Mouse (Mus musculus) spleen, adult 2 months (tissue): ENCODE measurements around the gene Rnf167. TPM values are rescaled to one million over a fixed set of nuclear protein-coding genes. Genes with fewer than 3 reads are reported as not detected.

Experiments
- DNase-seq, 2 experiments: peaks; one replicate each; pipeline versions ENCODE4 v3.0.0 to v3.0.0-alpha.2; 2012 to 2021; ENCODE audit warnings: low spot score in 2 of 2, low read depth in 1 of 2
- H3K27ac ChIP-seq: fragments of 200-500 bp; 2 replicates; pipeline ENCODE4 v1.5.1; 2012; ENCODE audit warnings: low read length, inconsistent platforms; ENCODE audit not compliant: insufficient read depth
- H3K27me3 ChIP-seq: fragments of 200-500 bp; 2 replicates; pipeline ENCODE4 v1.6.1; 2012; ENCODE audit warnings: mild to moderate bottlenecking, moderate library complexity, low read length, inconsistent platforms; ENCODE audit not compliant: control insufficient read depth, insufficient read depth
- H3K36me3 ChIP-seq: fragments of 200-500 bp; 2 replicates; pipeline ENCODE4 v1.6.1; 2012; ENCODE audit warnings: mild to moderate bottlenecking, low read length, inconsistent platforms; ENCODE audit not compliant: control insufficient read depth, insufficient read depth
- H3K4me1 ChIP-seq: fragments of 200-500 bp; 2 replicates; pipeline ENCODE4 v1.6.1; 2011; ENCODE audit warnings: inconsistent platforms; ENCODE audit not compliant: control insufficient read depth, insufficient read depth, insufficient read length
- H3K4me3 ChIP-seq: fragments of 200-500 bp; 2 replicates; pipeline ENCODE4 v1.5.1; 2011; ENCODE audit warnings: mild to moderate bottlenecking, inconsistent platforms; ENCODE audit not compliant: insufficient read depth, insufficient read length; ENCODE audit errors: extremely low read depth
- CTCF ChIP-seq: fragments of 200-500 bp; IDR thresholded peaks from 2 replicates; pipeline ENCODE4 v1.5.1; 2011; ENCODE audit warnings: mild to moderate bottlenecking, inconsistent platforms; ENCODE audit not compliant: insufficient read depth, insufficient read length, insufficient replicate concordance; ENCODE audit errors: extremely low read depth
- POLR2A ChIP-seq: fragments of 200-500 bp; IDR thresholded peaks from 2 replicates; pipeline ENCODE4 v1.6.1; 2011; ENCODE audit warnings: low read depth, low read length, inconsistent platforms
- WGBS: fragments of 180-500 bp; shearing (Covaris S2); methylation state at CpG from one replicate; pipeline ENCODE4 v1.1.7; 2018; 5-methylcytosine and 5-hydroxymethylcytosine counted together
- polyA plus RNA-seq: library from polyadenylated mRNA; depleted of rRNA; stranded (reverse); fragments of >200 nt; gene quantifications from 2 replicates; pipeline ENCODE4 v1.2.3, GENCODE M21; 2012

Rnf167 gene
- polyA plus RNA-seq, 1 experiment: 137 TPM

DNA sequence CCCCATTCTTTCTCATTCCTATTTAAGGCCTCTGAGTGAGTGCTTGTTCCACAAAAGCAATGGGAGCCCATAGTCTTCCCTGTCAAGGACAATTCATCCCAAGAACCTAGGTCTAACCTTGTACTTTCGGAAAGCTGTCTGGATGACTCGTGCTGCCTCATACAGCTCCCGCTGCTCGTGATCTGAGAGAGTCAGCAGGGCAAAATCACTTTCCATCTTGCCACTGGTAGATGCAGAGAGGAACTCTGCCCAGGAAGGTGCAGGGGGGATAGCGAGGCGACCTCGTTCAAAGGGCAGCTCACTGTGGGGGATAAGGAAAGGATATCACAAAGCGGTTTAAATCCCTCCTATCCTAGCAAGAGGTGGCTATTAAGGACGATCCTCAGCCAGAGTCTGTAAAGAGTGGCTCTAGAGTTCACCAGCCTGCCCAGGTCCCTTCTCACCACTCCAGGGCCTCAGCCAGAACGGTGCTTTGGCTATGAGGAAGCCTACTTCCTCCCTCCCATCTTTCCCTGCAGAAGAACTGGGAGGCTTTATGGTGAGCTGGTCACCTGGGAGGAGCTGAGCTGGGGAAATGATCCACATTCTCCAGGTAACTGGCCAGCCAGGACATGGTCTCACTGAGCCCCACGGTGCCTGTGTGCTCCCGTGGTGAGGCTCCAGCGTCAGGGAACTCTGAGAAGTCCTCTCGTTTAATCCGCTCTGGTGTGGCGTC, 24.5 kb downstream of the Rnf167 start:
- Histone ChIP-seq H3K27ac (no peak overlapping the region), H3K36me3 (peaks cover 18% of the 10 kb centered on the region), H3K27me3 (no peaks in the 10 kb centered on the region), H3K4me3 (no peak overlapping the region), H3K4me1 (peaks cover 9% of the 10 kb centered on the region; the same call in 1 of the 2 replicates)
- no peak for DNase-seq
- WGBS: 92% methylated on average over 16 of the region's 16 CpGs
- no peak for TF ChIP-seq CTCF
- no peak for TF ChIP-seq POLR2A

GRCm38 (mm10) chr11:70674014-70674413, 27.0 kb downstream of the Rnf167 start:
- H3K27me3 ChIP-seq: no peaks in the 10 kb centered on the region
- H3K36me3 ChIP-seq: peaks cover 18% of the 10 kb centered on the region
- WGBS: 97% methylated on average over 6 of the region's 6 CpGs
- peaks cover 5% of the 10 kb centered on the region; the same call in 1 of the 2 replicates for H3K4me1 ChIP-seq
- TF ChIP-seq POLR2A: no peak
- TF ChIP-seq CTCF: no peak
- H3K4me3 ChIP-seq: no peak overlapping the region
- no peak overlapping the region for H3K27ac ChIP-seq
- no peak for DNase-seq

DNA sequence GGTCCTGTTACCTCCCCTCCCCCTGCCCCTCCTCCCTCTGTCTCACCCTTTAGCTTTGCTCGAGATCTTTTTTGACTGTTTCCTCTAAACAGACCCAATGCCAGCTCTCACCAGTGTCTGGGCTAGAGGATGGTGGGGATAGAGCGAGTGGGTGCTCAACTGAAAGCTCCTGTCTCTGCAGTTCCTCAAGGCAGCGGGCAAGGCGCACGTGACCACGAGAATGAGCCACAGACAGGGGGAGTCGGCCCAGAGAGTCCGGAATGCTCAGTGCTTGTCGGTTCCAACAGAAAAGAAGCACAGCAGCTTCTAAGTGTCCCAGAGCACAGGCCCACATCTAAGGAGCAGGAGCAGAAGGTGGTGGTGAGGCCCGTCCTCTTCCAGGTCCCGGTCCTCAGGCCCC, 27.5 kb downstream of the Rnf167 start:
- peaks cover 8% of the 10 kb centered on the region; the same call in 1 of the 2 replicates for H3K4me1 ChIP-seq
- peaks cover 18% of the 10 kb centered on the region for H3K36me3 ChIP-seq
- TF ChIP-seq POLR2A: no peak
- TF ChIP-seq CTCF: no peak
- no peak overlapping the region for H3K4me3 ChIP-seq
- WGBS: 50% methylated on average over 11 of the region's 11 CpGs
- no peak overlapping the region for H3K27ac ChIP-seq
- no peak for DNase-seq
- H3K27me3 ChIP-seq: no peaks in the 10 kb centered on the region

DNA sequence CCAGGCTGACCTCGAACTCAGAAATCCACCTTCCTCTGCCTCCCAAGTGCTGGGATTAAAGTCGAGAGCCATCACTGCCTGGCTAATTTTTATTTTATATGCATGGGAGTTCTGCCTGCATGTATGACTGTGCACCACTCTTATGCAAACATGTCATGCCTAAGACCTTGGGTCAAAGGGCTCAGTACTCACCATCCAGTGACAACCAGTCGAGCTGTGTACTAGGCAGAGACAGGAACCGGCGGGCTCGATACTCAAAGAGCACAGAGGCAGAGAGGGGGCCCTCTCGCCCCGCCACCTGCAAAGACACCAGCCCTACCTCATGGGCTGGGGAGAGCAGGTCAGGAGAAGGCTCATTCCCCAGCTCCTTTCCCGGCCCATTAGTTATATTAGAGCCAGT, 31.1 kb downstream of the Rnf167 start:
- TF ChIP-seq POLR2A (no peak), CTCF (no peak)
- 88% methylated on average over 9 of the region's 9 CpGs for WGBS

DNA sequence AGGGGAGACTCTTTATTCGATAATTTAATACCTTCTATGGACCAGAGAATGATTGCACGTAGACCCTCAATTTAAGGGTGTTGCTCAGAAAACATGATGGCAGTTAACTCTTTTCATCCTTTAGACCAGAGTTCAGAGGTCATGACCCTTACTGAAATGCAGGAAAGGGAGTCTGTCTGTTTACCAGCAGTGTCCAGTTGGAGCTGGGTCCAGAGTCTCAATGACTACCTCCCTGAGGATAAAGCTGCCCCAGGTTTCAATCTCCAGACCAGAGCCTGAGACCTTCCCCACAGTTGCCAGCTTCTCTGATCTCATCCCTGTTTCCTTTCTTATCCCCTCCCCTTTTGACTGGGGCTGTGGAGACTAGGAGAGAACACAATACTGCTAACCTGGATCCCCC, 31.5 kb downstream of the Rnf167 start:
- H3K4me1 ChIP-seq: peaks cover 4% of the 10 kb centered on the region; the same call in 1 of the 2 replicates
- H3K4me3 ChIP-seq: no peak overlapping the region
- H3K27me3 ChIP-seq: no peaks in the 10 kb centered on the region
- TF ChIP-seq POLR2A (no peak), CTCF (no peak)
- H3K27ac ChIP-seq: no peak overlapping the region
- no peak for DNase-seq
- peaks cover 25% of the 10 kb centered on the region for H3K36me3 ChIP-seq
- 94% methylated on average over 2 of the region's 2 CpGs for WGBS

More for the DNA sequence above, 31.1 kb downstream of the Rnf167 start:
- H3K4me1 ChIP-seq: peaks cover 4% of the 10 kb centered on the region; the same call in 1 of the 2 replicates
- H3K27ac ChIP-seq: no peak overlapping the region
- H3K4me3 ChIP-seq: no peak overlapping the region
- no peak for DNase-seq
- H3K36me3 ChIP-seq: peaks cover 25% of the 10 kb centered on the region
- no peaks in the 10 kb centered on the region for H3K27me3 ChIP-seq

DNA sequence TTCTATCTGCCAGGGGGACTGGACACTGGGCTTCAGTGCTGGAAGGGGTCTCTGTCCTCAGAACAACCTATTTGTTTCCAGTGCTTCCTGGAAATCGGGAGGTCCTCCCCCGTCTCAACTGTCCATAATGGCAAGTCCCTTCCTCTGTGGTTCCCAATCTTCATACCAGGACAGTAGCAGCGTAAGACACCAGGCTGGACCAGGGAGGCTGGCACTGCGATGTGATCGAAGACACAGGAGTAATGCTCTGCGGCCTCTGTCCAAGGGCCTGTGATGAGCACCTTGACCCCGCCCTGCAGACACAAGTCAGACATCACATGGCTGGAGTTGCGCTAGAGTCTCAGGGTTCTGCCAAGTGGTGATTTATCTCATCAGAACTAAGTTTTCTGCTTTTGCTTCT, 32.3 kb downstream of the Rnf167 start:
- peaks cover 4% of the 10 kb centered on the region; the same call in 1 of the 2 replicates for H3K4me1 ChIP-seq
- peak overlapping the region; percentile 56 for H3K27ac ChIP-seq
- WGBS: 94% methylated on average over 8 of the region's 8 CpGs
- no peak overlapping the region for H3K4me3 ChIP-seq
- H3K36me3 ChIP-seq: peaks cover 29% of the 10 kb centered on the region
- no peak for DNase-seq
- no peaks in the 10 kb centered on the region for H3K27me3 ChIP-seq
- TF ChIP-seq CTCF: no peak

GRCm38 (mm10) chr11:70679894-70680293, 32.9 kb downstream of the Rnf167 start:
- 25% methylated on average over 8 of the region's 8 CpGs for WGBS
- Histone ChIP-seq H3K4me3 (no peak overlapping the region), H3K27ac (peak overlapping the region; percentile 80), H3K4me1 (peaks cover 4% of the 10 kb centered on the region; the same call in 1 of the 2 replicates), H3K27me3 (no peaks in the 10 kb centered on the region), H3K36me3 (peaks cover 25% of the 10 kb centered on the region)
- DNase-seq: peak; percentile 60 to 66
- no peak for TF ChIP-seq POLR2A
- no peak for TF ChIP-seq CTCF
